Mouse (Mus musculus): ENCODE results near the gene Tor3a.
"Not testable (repeated sequence)": the region's sequence is repeated elsewhere in the genome, so short reads cannot be mapped to it uniquely, and the experiment has no call there.

Tor3a gene

GRCm38 (mm10) chr1:156669208-156669983 lies 4.8 kb downstream of the Tor3a start:
- no peak for DNase-seq

GRCm38 (mm10) chr1:156668602-156669001 lies 5.6 kb downstream of the Tor3a start:
- DNase-seq, result no peak

GRCm38 (mm10) chr1:156667141-156667926 lies 6.8 kb downstream of the Tor3a start:
- no peak for DNase-seq

DNA sequence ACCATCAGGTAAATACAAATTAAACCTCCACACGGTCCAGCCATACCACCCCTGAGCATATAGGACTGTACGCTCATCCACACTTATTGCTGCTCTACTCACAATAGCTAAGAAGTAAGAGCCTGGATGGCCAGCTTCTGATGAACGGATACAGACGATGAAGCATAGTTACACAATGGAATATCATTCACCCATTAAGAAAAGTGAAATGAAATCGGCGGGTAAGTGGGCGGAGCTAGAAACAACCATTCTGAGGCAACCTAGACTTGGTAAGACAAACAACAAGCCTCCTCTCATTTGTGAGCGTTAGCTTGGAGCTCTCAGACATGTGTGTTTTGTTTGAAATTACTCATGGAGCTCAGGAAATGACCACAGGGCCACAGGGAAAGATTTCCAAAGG lies 8.4 kb downstream of the Tor3a start:
- DNase-seq, result no peak

- DNase-seq, result not testable (repeated sequence)
Observed at GRCm38 (mm10) chr1:156660660-156661236, 13.4 kb downstream of the Tor3a start.

DNA sequence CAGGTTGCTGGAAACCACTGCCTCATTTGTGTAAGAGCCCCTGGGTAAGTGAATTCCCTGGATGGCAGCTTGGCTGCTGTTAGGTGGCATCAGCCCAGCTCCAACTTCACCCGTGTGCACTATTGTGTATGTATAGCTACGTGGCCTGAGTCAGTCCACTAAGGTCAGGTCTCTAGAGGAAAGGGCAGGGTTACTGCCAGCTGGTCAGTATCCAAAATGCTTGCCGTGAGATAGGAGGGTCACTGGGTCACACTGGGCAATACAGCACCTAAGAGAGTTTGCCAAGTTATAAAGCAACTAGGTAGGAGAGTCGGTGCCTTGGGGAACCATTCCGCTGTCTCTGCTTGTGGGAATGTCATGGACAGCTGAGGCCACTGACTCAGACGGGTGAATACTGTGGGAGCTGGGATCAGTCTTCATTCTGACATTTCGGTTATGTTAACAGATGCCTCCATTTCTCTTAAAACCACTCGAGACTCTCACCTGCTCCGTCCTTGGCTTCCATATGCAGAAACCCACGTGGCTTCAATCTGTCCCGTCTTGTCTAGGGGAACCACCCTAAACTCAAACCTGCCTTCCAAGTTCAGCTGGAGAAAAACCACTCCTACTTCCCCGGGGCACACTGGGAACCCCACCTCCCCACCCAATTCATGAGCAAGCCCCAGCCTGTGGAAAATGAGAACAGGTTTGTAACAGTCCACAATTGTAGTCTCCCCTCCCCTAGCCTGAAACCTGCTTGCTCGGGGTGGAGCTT lies 14.1 kb downstream of the Tor3a start:
- DNase-seq, result no peak

DNA sequence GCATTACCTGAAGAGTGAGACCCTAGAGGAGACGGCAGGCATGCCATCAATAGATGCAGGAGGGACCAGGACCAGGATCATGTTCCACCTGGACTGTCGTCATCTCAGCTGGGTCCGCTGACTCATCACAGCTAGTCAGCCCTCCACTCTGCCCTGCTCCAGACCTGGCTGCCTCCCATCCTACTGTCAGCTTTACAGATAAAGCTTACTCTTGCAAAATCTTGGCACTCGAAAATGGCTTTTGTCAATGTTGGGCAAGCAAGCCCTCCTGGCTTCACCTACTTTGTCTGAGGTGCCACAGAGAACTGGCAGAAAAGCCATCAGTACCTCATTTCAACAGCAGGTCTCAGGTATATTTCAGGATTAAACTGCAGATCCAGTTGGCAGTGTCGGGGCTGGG lies 15.5 kb downstream of the Tor3a start:
- DNase-seq, result peak; percentile 67 to 69

GRCm38 (mm10) chr1:156657523-156657922 lies 16.6 kb downstream of the Tor3a start:
- DNase-seq, result no peak

GRCm38 (mm10) chr1:156654735-156655530 lies 19.2 kb downstream of the Tor3a start:
- no peak for DNase-seq

- DNase-seq, result no peak
Observed at GRCm38 (mm10) chr1:156652189-156652822, 21.9 kb downstream of the Tor3a start.

GRCm38 (mm10) chr1:156650631-156651030 lies 23.5 kb downstream of the Tor3a start:
- no peak for DNase-seq

DNA sequence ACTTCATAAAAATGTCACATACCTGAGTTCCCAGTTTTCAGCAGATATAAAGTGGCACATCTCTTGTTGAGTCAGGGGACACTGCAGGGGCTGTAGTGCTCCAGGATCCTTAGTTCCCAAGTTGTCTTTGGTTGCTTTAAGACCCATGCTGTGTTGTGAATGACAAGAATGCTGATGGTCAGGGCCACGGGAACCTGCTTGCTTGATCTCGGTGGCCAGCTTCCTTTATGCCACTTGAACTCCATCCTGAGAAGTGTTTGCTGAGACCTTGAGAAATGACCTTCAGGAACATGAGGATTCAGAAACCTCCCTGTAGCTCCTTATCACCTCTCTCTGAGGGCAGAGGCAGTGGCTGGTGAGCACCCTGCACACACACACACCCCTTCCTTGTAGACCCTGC lies 25.5 kb downstream of the Tor3a start:
- no peak for DNase-seq

- peak; percentile 35 to 43 for DNase-seq
Observed at GRCm38 (mm10) chr1:156645971-156646370, 28.2 kb downstream of the Tor3a start.

GRCm38 (mm10) chr1:156644780-156645523 lies 29.2 kb downstream of the Tor3a start:
- peak; percentile 45 to 62 for DNase-seq

GRCm38 (mm10) chr1:156644061-156644460 lies 30.1 kb downstream of the Tor3a start:
- no peak for DNase-seq

DNA sequence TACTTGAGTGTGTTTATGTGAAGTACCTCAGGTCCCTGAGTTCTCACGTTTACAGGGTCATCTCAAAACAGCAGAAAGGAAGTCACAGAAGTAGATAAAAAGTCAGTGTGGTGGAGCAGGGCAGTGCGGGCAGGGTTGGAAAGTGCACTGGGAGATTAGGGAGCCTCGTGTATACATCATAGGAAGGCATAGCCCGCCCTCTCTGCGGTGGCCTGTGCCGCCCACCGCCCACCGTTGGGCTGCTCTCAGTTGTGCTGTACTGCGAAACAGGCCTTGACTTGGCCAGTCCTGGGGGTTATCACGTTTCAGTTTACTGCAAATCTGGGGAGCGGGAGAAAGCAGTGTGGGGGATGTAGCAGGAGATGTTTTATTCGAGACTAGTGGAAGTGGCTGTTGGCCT lies 31.3 kb downstream of the Tor3a start:
- DNase-seq, result no peak

DNA sequence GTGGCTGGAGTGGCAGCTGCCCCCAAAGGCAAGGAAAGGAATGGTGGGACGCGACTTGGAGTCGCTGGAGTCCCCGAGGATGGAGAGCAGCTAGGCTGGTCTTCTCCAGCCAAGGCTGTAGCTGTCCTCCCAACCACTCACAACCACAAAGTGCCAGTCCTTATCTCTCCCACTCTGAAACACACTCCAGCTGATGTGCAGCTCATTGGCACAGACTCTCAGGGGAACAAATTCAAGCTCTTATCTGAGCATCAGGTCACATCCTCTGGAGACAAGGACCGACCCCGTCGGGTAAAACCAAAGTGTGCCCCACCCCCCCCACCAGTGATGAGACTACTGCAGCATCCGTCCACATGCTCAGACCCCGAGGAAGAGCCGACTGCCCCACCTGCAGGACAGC lies 32.3 kb downstream of the Tor3a start:
- no peak for DNase-seq

- peak in 1 of 2 experiments; percentile 48 for DNase-seq
Observed at GRCm38 (mm10) chr1:156640577-156640976, 33.6 kb downstream of the Tor3a start.

- no peak for DNase-seq
Observed at GRCm38 (mm10) chr1:156639455-156639854, 34.7 kb downstream of the Tor3a start.

- DNase-seq, result no peak
Observed at GRCm38 (mm10) chr1:156635148-156635547, 39.0 kb downstream of the Tor3a start.

DNA sequence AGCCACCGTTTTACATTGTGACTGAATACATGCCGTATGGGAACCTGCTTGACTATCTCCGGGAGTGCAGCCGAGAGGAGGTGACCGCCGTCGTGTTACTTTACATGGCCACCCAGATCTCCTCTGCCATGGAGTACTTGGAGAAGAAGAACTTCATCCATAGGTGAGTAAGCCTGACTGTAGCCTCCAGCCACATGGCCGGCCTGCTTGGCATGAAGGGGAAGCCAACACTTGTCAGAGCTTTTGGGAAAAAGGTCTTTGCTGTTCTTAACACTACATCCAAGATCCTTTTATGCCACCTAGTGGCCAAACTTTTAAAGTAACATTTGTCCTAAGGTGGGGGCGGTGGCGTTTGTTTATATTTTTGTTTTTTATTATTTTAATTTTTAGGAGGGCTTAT lies 41.1 kb downstream of the Tor3a start:
- DNase-seq, result peak; percentile 44 to 49

Measured in cerebellum, postnatal 36 days (tissue).